Mouse (Mus musculus): ENCODE measurements around the gene Arhgap31.
"Not testable (repeated sequence)": the region's sequence is repeated elsewhere in the genome, so short reads cannot be mapped to it uniquely, and the experiment has no call there.

The Arhgap31 gene

GRCm38 (mm10) chr16:38683094-38683493 is 30.0 kb downstream of the Arhgap31 start:
- DNase-seq = no peak

- DNase-seq = no peak
Observed at GRCm38 (mm10) chr16:38681313-38681712, 31.8 kb downstream of the Arhgap31 start.

- DNase-seq = peak; percentile 47 to 63
Observed at GRCm38 (mm10) chr16:38679431-38680021, 33.5 kb downstream of the Arhgap31 start.

- no peak for DNase-seq
Observed at GRCm38 (mm10) chr16:38678853-38679252, 34.2 kb downstream of the Arhgap31 start.

- not testable (repeated sequence) for DNase-seq
Observed at GRCm38 (mm10) chr16:38677941-38678340, 35.1 kb downstream of the Arhgap31 start.

GRCm38 (mm10) chr16:38677171-38677570 is 35.9 kb downstream of the Arhgap31 start:
- DNase-seq = no peak

- no peak for DNase-seq
Observed at GRCm38 (mm10) chr16:38676647-38677046, 36.4 kb downstream of the Arhgap31 start.

GRCm38 (mm10) chr16:38675600-38676335 is 37.3 kb downstream of the Arhgap31 start:
- DNase-seq = no peak

- no peak for DNase-seq
Observed at GRCm38 (mm10) chr16:38674891-38675290, 38.2 kb downstream of the Arhgap31 start.

- DNase-seq = no peak
Observed at GRCm38 (mm10) chr16:38673511-38673910, 39.6 kb downstream of the Arhgap31 start.

- DNase-seq = no peak
Observed at GRCm38 (mm10) chr16:38672947-38673346, 40.1 kb downstream of the Arhgap31 start.

GRCm38 (mm10) chr16:38672370-38672769 is 40.7 kb downstream of the Arhgap31 start:
- no peak for DNase-seq

- no peak for DNase-seq
Observed at GRCm38 (mm10) chr16:38670621-38671390, 42.3 kb downstream of the Arhgap31 start.

- peak; percentile 70 to 76 for DNase-seq
Observed at GRCm38 (mm10) chr16:38668871-38669675, 44.0 kb downstream of the Arhgap31 start.

- peak; percentile 25 to 33 for DNase-seq
Observed at GRCm38 (mm10) chr16:38666523-38666922, 46.6 kb downstream of the Arhgap31 start.

GRCm38 (mm10) chr16:38666016-38666415 is 47.1 kb downstream of the Arhgap31 start:
- DNase-seq = no peak

- no peak for DNase-seq
Observed at GRCm38 (mm10) chr16:38662575-38662974, 50.5 kb downstream of the Arhgap31 start.

GRCm38 (mm10) chr16:38654308-38654707 is 58.8 kb downstream of the Arhgap31 start:
- DNase-seq = no peak

GRCm38 (mm10) chr16:38653390-38653871 is 59.6 kb downstream of the Arhgap31 start:
- DNase-seq = peak; percentile 30 to 48

- DNase-seq = no peak
Observed at GRCm38 (mm10) chr16:38652653-38653052, 60.4 kb downstream of the Arhgap31 start.

- peak; percentile 34 to 66 for DNase-seq
Observed at GRCm38 (mm10) chr16:38651721-38652231, 61.3 kb downstream of the Arhgap31 start.

GRCm38 (mm10) chr16:38651306-38651705 is 61.8 kb downstream of the Arhgap31 start:
- DNase-seq = no peak

Data from kidney, postnatal 36 days (tissue).